Mouse (Mus musculus) small intestine, adult 2 months (tissue): ENCODE measurements around the gene Sept9.

ENCODE experiments used
- CTCF ChIP-seq: fragments of 200-500 bp; IDR thresholded peaks from 2 replicates; pipeline ENCODE4 v1.5.1; 2012; ENCODE audit warnings: low read depth, mild to moderate bottlenecking, control low read depth, inconsistent platforms, low read length, moderate library complexity, mixed read lengths; ENCODE audit not compliant: insufficient replicate concordance, insufficient read length; ENCODE audit errors: extremely low read depth
- POLR2A ChIP-seq: fragments of 200-500 bp; IDR thresholded peaks from 2 replicates; pipeline ENCODE4 v1.6.1; 2012; ENCODE audit warnings: low read depth, mild to moderate bottlenecking, control low read depth, inconsistent platforms, low read length, moderate library complexity

GRCm38 (mm10) chr11:117226214-117226535, 26.7 kb downstream of the Sept9 start:
- no peak for TF ChIP-seq CTCF
- TF ChIP-seq POLR2A, result no peak
